ENCODE assay signal across 28 mouse cellular contexts in the genomic region with DNA sequence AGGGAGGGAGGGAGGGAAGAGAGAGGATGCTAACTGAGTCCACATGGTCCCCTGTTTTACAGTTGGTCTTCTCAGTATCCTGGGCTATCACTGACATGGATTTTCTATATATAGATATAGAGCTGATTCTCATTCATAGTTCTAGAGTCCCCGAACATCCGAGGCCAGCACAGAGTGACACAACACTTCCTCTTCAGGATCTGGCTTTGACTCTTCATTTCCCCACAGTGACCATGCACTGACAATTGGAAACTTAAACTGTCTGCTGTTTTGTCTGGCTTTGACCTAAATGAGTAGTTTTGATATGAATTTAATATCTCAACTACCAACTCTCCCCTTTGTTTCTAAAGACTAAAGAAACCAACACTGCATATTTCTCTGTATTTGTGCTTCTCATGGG. TPM values are rescaled to one million over a fixed set of nuclear protein-coding genes. Genes with fewer than 3 reads are reported as not detected.
DNase-seq lines count a peak whose midpoint lies in the region; ATAC-seq and TF ChIP-seq lines count a peak whose summit lies in the region.
"Had no signal": no experiment of that assay in that cellular context is flagged by ENCODE, and none has a peak within 500 bp of the region (broad histone marks: within the 10 kb centered on the region; RNA-seq: fewer than 3 reads in every experiment).

No protein-coding gene starts in this region.

- ATAC-seq in megakaryocyte progenitor cell, adult 5-6 weeks (replicated peaks; ENCODE audit: poor library complexity) = peak; percentile 83
- ATAC-seq: CD4-positive, CD25-positive, alpha-beta regulatory T cell, adult 4 months; forebrain, embryonic 14.5 days; forebrain, postnatal 0 days; intestine, embryonic 15.5 days; Patski had no signal

- H3K27ac ChIP-seq in bone marrow macrophage, adult 2 months (ENCODE audit: insufficient read depth, low read depth, low read length) = peak overlapping the region; percentile 38
- H3K27ac ChIP-seq: embryonic facial prominence, embryonic 12.5 days; embryonic facial prominence, embryonic 15.5 days; gastrocnemius, adult 2 months; heart, embryonic 13.5 days; hindbrain, embryonic 15.5 days; intestine, embryonic 15.5 days had no signal

- no peak overlapping the region for H3K4me3 ChIP-seq in bone marrow macrophage, adult 2 months (ENCODE audit: insufficient read depth, low read length)
- H3K4me3 ChIP-seq: embryonic facial prominence, embryonic 12.5 days; embryonic facial prominence, embryonic 15.5 days; gastrocnemius, adult 2 months; heart, embryonic 13.5 days; hindbrain, embryonic 15.5 days; intestine, embryonic 15.5 days had no signal

- TF ChIP-seq POLR2A in bone marrow macrophage, adult 2 months (IDR thresholded peaks at IDR 0.05; ENCODE audit: borderline replicate concordance, low read depth, low read length) = no peak

- DNase-seq in 416B (ENCODE audit: low read depth) = peak; percentile 83
- DNase-seq in induced T-regulatory cell, adult 2 months (ENCODE audit: low read depth) = peak; percentile 46
- no peak for DNase-seq in lung, postnatal 10 days
- DNase-seq in lung, postnatal 4 days = no peak
- no peak for DNase-seq in MN1 (ENCODE audit: low spot score)
- DNase-seq: adrenal gland, adult 2 months; adrenal gland, postnatal 14 days; cerebellum, adult 11-12 months; cerebellum, adult 8-10 months; cerebellum, postnatal 10 days; forebrain, postnatal 0 days; gastrocnemius, adult 2 months; gastrocnemius, postnatal 14 days; heart, adult 18-20 months; heart, postnatal 14 days; heart, postnatal 4 days had no signal

- H3K4me1 ChIP-seq in bone marrow macrophage, adult 2 months (ENCODE audit: control insufficient read depth, insufficient read depth, low read length) = peaks cover 34% of the 10 kb centered on the region
- H3K4me1 ChIP-seq: embryonic facial prominence, embryonic 12.5 days; embryonic facial prominence, embryonic 15.5 days; heart, embryonic 13.5 days; hindbrain, embryonic 15.5 days; intestine, embryonic 15.5 days had no signal

- no peak for TF ChIP-seq CTCF in bone marrow macrophage, adult 2 months (IDR thresholded peaks at IDR 0.05; ENCODE audit: low read depth, low read length)

RNA-seq across cellular contexts. Expression of gene Txk, which starts 29.1 kb away (rescaled TPM):
- 0.24 and 0.25 TPM in 2 replicates for polyA plus RNA-seq in bone marrow macrophage, adult 2 months (2012; ENCODE audit: insufficient read depth, insufficient read length, missing spikeins)
- 0.57 and 1.2 TPM in 2 replicates for total RNA-seq in megakaryocyte progenitor cell, adult 5-6 weeks (2015)
- total RNA-seq in megakaryocyte progenitor cell, adult 5-6 weeks (2017) = 0.08 and 0.41 TPM in 2 replicates
- total RNA-seq: adrenal gland, postnatal 14 days; forebrain, postnatal 0 days had no signal
- polyA plus RNA-seq: adrenal gland, adult 2 months; forebrain, embryonic 11.5 days; forebrain, embryonic 14.5 days; hindbrain, embryonic 11.5 days had no signal

Comparison
In these comparisons a context has a peak if more than half of its experiments do, and no peak if none do; other contexts are left out.
1. DNase-seq: peak in 416B (single experiment) and induced T-regulatory cell, adult 2 months (single experiment); none in lung, postnatal 10 days (single experiment), lung, postnatal 4 days (0 of 2) and MN1 (single experiment).